Mouse (Mus musculus) T-helper 1 cell (primary cell): ENCODE measurements around the gene Myof.

ENCODE experiments used
- in situ Hi-C: fragments of 300-600 bp; cut with MboI, MseI; formaldehyde crosslinking; loops from one replicate; pipeline ENCODE4 v1.15.1; 2025; ENCODE audit warnings: high pct_unique_total_duplicates

The Myof gene

GRCm38 (mm10) chr19:37881431-37882081, 161.8 kb downstream of the Myof start:
- in situ Hi-C loops = no loop called here

- in situ Hi-C loops = no loop called here
These were observed 165.7 kb downstream of the Myof start for GRCm38 (mm10) chr19:37877511-37878167.

- in situ Hi-C loops = no loop called here
These were observed 166.7 kb downstream of the Myof start for GRCm38 (mm10) chr19:37876605-37877245.

GRCm38 (mm10) chr19:37873499-37873898, 169.9 kb downstream of the Myof start:
- in situ Hi-C loops = no loop called here

GRCm38 (mm10) chr19:37867592-37867991, 175.8 kb downstream of the Myof start:
- in situ Hi-C loops = loop anchor here (10.0 kb wide), 1 partner anchor 93 kb away; no protein-coding TSS in a partner anchor

- in situ Hi-C loops = loop anchor here (10.0 kb wide), 1 partner anchor 92 kb away; no protein-coding TSS in a partner anchor
These were observed 176.4 kb downstream of the Myof start for GRCm38 (mm10) chr19:37866994-37867393.

- in situ Hi-C loops = loop anchor here (10.0 kb wide), 1 partner anchor 86 kb away; no protein-coding TSS in a partner anchor
These were observed 182.2 kb downstream of the Myof start for GRCm38 (mm10) chr19:37861171-37861570.

GRCm38 (mm10) chr19:37860267-37860666, 183.1 kb downstream of the Myof start:
- in situ Hi-C loops = loop anchor here (10.0 kb wide), 1 partner anchor 85 kb away; no protein-coding TSS in a partner anchor

- in situ Hi-C loops = no loop called here
These were observed 184.8 kb downstream of the Myof start for GRCm38 (mm10) chr19:37858406-37859081.

- in situ Hi-C loops = no loop called here
These were observed 191.3 kb downstream of the Myof start for GRCm38 (mm10) chr19:37852056-37852455.

GRCm38 (mm10) chr19:37851590-37852038, 191.8 kb downstream of the Myof start:
- in situ Hi-C loops = no loop called here
